Mouse (Mus musculus) common myeloid progenitor, adult 5-6 weeks (primary cell): ENCODE measurements around the gene Neb. TPM values are rescaled to one million over a fixed set of nuclear protein-coding genes. Genes with fewer than 3 reads are reported as not detected.

ENCODE experiments used
- ATAC-seq: replicated peaks from 2 replicates; pipeline ENCODE4 v1.8.0; 2016; ENCODE audit warnings: low read depth, mild to moderate bottlenecking, moderate TSS enrichment, inconsistent platforms; ENCODE audit not compliant: poor library complexity, severe bottlenecking
- total RNA-seq: library from RNA; stranded (forward); fragments of 200-1000, 187-1606 nt; gene quantifications from 2 replicates; pipeline ENCODE4 v1.2.3, GENCODE M21; 2017

Gene Neb
- total RNA-seq, 1 experiment from 2014 or later, result 0.32 TPM

DNA sequence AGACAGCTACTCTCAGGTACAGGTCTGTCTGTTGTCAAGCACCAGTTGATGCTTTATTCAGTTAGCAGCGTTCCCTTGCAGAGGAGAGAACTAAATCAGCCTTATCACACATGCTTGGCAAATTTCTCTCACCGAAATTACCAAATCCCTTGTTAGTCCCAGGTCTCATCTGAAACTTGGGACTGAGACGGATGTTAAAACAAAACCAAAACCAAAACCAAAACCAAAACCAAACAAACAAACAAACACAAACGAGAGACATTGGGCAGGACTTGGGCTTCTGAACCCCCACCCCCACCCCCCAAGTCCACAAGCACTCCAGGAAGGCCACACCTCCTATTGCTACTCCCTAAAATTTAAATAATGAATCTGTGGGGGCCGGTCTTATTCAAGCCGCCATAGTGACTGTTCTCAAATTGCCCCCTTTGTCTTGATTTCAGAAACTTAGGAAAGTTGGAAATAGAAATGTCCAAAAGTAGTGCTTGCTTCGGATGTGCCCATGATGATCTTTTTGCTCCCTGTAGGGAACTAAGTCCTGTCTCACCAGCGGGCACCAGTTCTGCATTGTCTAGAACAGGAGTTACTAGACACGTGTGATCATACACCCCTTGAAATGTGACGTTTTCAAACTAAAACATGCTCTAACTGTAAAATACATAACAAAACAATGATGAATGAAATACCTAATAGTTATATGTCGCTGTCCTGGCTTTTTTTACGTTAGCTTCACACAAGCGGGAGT is 397 bp downstream of the Neb start:
- ATAC-seq, result no peak

DNA sequence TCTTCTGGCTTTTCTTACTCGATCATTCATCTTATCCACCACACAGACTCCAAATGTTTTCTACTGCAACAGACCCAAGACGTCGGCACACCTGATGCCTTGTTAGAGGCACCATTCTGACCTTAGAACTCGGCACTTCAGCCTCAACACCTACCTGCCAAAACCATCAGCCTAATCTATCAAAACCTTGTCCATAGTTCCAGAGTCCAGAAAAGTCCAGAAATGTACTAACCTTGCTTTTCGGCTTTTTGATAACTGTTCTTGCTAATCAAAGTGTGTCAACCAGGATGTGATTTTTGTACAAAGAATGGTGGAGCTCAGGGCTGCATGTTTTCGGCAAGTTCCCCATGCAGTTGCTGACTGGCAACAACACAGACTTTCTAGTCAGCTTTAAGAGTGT is 3.6 kb downstream of the Neb start:
- ATAC-seq, result no peak

DNA sequence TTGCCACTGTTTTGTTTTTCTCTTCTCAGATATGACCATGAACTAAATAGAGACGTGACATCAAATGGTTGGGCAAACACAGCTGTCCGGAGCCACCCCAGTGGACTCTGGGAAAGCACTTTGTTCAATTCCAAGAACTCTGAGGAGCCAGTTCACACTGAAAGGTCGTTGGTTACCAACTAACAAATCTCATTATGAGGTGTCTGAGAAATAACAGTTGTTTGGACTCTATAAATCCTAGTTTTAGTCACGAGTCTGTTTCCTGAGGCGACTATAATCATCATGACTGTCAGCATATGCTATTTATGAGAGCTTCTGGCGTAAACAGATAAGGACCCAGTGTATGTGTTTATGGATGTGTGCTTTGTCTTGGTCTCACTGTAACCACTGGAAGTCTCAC is 5.8 kb downstream of the Neb start:
- no peak for ATAC-seq

DNA sequence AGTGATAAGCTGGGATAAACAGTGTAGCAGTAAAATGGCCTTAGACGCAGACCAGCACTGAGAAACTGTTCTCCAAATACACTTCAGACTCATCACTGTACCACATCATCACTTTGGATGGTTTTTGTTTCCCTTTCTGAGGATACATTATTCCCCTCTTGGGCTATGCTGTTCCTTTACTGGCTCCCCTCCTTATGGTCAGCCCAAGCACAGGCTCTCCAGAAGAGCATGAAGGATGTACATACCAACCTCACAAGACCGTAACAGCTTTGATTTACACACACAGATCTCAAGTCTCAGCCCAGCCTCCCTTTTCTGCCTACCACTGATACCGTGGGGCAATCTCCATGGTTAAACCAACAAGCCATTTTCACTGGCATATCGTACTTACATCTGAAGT is 6.2 kb downstream of the Neb start:
- ATAC-seq, result no peak

DNA sequence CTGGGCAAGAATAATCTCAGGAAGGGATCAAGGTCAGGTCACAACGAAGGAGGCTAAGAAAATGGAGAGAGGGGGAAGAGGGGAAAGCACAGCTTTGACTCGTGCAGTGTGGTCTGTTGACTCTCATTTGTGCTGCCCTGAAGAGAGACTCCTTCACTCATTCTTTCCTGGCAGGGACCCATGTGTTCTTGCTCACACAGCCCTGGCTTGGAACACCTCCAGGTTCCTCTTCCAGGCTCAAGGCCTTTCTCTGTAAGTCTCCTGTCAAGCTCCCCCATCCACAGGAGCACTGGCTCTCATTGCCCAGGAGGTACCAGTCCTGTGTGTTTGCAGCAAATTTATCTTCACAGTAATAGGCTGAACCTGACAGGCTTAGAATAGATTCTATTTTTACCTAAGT is 7.2 kb downstream of the Neb start:
- ATAC-seq, result no peak

DNA sequence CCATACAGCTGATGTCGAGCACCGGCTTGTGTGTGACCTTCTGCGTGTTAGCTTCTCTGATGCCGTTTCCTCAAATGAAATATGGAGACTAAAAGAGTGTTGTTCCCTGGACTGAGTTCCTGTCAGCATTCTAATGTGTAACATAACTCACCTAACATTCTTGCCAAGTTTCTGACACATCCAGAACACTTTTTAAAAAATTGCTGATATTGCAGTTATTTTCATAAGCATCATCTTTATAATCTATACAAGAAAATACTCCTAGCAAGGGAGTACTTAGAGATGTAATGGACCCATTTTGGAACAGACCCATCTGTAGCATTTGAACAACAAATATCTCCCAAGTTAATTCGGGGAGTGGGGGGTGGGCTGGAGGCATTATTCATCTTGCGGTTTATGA is 8.7 kb downstream of the Neb start:
- ATAC-seq, result no peak

DNA sequence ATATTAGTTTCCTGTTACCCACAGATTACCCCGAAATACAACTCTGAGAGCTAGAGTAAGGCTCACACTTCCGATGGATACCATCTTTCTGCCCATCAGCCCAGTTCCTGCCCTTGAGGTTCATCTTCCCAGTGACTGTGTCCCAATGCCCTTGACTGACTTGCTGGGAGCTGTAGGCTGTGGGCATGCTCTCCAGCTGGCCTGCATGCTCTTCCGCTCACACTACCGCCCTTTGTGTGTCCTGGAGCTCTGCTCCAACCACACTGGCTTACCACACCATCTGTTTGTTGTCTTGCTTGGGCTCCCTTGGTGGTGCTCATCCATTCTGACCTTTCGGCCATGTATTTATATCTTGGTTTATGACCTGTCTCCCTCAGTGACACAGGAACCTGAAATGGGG is 10.6 kb downstream of the Neb start:
- no peak for ATAC-seq

DNA sequence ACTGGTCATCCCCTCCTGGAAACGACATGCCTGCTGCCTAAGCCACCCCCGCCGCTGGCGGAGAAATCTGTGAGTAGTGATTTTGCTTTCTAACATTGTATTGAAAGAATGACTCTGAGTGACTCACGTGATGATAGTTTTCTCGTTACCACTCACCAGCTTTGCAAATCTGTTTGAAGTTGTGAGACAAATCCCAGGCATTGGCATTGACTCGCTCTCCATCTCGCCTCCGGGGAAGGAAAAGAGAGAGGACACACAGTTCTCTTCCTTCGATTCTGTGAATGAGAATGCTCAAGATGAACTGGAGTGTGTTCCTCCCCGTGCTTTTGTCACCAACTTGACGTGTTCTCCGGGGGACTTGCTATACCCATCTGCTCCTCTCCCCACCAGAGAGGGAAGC is 11.0 kb downstream of the Neb start:
- no peak for ATAC-seq

DNA sequence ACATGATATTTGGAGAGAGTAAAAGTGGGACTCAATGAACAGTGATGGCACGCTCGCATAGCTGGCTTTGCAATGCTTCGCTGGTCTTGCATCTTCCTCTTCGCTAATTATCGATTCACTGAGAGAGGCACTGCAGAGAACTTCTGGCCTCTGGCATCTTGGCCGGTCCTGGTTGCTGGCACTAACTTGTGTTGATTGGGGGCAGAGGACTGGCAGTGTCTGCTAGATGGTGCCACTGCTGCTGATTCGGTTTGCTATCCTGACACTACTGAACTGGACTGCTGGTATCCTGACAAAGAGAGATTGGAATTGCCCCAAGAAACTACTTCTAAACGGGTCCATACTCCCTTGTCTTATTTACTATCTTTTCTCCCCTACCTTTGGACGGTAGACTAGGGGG is 17.2 kb downstream of the Neb start:
- no peak for ATAC-seq

DNA sequence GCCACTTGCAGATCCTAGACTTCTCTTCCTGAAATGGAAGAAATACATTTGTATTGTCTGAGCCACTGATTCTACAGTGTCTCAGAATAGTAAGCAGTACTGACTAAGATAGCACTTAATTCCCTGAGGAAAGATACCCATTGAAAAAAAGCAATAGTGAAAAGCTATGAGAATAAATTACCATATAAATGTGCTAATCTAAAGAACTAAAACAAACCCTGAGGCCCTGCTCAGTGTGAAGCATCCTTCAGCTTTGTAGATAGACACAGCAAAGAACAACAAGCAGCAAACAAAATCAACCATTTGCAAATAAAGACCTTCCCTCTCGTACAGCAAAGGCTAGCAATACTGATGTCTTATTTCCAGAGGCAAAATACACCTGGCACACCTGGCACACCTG is 18.6 kb downstream of the Neb start:
- ATAC-seq, result no peak

DNA sequence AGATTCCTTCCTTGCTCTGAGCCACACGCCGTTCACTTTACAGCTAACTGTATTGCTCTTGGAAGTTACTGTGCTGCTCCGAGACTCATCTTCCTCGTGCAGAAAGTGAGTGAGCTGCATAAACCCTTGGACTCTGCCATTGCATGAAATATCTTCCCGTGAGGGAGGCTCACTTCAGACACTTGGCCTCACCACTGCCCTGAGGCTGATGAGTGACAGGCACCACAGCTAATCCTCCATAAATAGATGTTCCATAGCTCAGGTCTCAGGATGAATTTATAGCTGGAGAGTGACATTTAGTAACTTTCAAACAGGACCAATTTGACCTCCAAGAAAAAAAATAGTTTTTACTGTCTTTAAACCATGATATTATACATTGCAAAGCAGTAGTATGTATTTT is 20.1 kb downstream of the Neb start:
- no peak for ATAC-seq

DNA sequence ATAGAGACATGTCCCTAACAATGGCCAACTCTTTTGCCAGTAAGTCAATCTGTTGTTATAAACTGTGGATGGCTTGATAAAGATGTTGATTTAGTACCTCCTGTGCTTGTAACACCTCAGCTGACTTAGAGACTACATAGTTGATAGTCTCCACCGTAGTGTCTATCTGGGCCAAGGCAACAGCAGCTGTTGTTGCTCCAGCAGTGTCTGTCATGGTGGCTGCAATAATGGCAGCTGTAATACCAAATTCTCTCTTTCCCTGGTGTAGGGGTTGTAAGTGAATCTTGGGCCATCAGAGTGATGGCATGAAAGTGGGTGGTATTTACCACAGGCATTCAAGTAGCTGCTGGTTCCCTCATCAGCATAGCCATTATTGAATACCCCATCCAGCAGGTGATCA is 27.2 kb downstream of the Neb start:
- no peak for ATAC-seq

DNA sequence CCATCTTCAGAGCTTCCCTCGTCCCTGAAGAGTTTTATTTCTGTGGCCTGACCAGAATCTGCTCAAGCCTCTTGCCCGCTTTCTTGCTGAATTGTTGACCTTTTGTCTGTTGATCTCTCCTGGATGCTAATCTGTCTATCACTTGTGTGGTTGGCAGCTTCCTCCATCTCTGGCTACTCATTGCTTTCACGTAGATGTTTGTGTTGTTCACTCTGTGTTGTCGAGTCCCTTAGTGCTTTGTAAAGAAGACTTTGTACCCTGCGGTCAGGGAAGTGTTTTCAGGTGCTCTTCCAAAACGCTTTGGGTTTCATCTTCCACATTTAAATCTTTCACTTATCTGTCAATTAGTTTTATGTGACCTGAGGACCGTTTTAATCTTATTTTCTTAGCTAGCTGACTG is 37.3 kb downstream of the Neb start:
- no peak for ATAC-seq

DNA sequence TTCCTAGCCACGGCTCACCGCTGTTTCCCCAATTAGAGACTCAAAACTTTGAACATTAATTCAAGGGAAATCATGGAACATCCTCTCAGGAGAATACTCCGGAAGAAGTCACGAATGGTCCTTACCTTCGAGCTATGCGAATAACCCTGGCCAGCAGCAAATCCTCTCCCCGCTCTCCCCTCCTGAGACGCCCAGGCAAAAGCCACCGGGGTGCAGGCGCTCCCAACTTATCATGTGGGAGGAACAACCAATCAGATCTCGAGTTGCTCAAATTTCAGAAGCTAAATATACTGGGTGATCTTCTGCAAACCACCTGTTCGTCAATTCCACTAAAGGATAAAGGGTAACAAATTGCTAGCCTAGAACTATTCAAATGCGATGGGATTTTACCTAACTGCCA is 42.7 kb downstream of the Neb start:
- no peak for ATAC-seq

DNA sequence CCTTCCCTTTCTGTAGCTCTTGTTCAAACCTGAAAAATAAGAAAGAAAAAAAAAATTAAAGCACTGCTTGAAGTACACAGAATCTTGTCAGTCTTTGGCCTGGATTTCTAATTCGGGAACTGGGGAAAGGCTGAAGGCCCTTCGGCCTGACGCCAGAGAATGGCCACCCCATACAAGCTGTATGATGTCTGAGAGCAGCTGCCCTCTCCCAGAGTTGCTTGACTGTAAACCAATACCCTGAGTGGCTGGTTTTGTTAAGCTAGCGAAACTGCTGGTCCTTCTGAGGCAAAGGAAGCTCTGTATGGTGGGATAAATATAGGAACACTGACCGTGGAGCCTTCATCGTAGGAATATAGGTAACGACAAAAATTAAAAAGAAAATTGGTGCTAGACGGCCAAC is 43.2 kb downstream of the Neb start:
- no peak for ATAC-seq

DNA sequence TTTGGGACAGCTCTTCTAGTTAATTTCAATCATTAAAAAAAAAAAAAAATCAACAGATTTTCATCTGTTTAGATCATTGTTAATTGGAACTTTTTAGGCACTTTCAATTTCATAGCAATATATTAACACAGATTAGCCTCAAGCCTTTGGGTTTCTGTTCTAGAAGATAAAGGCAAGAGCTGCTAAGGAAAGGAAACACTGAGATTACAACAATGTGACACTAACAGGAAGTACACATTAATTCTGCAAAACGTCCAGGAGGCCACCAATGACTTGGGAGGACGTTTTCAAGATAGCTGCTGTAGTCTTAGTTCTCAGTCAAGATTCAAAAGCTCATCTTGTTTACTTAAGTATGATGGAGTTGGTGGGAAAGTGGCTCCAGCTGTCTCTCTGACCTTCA is 44.7 kb downstream of the Neb start:
- peak; percentile 93 for ATAC-seq

DNA sequence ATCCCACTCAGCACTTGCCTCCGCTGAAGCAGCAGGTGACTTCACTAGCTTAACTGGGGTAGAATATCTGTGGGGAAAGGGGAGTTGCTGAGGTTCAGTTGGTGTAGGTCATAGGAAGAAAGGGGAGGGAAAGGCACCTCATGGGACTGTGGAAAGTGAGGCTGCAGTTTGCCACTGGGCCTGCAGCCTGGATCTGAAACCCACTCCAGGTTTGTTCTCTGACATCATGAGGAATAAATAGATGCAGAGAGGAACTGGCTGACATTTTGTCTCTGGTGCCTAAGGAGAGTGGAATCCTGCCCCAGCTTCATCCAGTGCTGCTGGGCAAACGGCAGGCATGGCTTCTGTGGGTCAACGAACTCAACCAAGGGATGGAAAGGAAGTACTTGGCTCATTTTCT is 46.5 kb downstream of the Neb start:
- ATAC-seq, result no peak

DNA sequence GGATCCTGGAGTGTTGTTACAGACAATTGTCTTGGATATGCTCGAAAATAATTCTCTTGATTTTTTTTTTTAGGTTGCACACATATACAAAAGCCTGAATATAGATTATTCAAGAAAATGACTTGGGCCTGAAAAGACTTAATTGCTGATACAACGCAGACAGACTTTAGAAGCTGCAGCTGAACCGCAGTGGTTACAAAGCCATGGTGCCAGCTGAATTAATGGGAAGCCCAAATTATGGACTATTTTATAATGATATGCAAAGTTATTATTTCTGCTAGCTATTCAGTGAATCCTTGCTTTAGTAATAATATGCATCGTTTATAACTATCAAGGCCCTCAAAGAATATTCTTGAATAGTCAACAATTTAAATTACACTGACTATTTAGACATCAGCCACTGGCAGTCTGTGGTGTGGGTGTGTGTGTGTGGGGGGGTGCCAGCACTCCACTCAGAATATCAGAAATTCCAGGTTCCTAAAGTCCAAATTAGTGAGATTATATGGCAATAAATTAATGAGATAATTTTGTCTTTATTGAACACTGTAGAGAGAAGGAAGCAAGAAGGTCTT is 50.9 kb downstream of the Neb start:
- ATAC-seq, result no peak

DNA sequence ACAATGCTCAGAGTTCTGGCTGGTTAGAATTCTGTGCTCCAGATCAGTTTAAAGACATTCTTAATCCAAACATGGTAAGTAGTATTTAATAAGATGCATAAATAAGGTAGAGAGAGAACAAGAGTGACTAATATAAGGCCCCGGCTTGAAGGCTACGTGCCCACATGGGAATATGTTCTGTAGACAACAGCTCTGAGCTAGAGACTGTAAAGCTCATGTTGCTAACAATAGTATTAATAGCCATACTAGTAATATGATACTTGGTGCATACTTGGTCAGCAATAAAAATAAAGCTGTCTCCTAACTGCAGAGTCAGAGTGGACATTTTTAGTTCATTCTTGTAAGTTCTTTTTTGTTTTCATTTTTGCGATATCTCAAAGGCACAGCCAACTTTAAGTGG is 56.4 kb downstream of the Neb start:
- no peak for ATAC-seq

DNA sequence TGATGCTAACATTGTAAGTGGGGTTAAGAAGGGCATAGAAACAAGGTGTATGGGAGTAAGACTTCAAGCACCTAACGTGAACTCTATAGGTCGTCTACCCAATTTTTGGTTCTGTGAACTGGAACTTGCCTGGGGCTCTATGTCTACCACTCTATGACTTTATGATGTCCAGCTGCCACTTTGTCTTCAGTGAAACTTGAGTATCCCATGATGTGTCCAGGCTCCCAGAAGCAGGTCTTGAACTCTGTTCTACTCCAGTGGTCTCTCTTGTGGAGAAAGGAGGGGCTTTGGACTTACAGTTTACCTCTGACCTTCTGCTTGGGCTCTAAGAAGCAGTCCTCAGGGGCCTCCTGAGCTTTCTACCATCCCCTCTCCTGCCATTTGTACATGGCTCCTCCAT is 58.1 kb downstream of the Neb start:
- no peak for ATAC-seq

DNA sequence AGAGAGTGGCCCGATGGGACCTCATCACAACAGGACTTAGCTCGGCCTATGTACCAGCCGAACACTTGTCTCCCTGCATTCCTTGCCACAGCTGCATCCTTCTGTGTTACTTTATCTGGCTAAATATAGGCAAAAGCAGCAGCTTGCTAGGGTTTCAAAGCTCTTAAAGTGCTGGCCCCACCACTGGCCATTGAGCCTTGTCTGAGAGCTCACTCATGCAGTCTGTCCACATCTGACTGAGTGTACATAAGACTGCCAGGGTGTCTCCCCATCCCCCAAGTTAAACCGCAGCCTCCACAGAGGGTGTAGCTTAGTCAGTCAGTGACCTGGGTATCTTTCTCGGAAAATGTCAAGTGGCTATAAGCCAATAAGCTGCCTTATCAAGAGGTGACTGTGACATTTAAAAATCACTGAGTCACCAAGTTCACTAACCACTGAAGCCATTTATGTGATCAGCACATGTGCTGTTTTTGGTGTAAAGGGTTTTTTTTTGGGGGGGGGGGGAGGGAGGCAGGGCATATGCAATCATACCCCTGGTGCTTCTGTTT is 59.2 kb downstream of the Neb start:
- peak; percentile 75 for ATAC-seq

DNA sequence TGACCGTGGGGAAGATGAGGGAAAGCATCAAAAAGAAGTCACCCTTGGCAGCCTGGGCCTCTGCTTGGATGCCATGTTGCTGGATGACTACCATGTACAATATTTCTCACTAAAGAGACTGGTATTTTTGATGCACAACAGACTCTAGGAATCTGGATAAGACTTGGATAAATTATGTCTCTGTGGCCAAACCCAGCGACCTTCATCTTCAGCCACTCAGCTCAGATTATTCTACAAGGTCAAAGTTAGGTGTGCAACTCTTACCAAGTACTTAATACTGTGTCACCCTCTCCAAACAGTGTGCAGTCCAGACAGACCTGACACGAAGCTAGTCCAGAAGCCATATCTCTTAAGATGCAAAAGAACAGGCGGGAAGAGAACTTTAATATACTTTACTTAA is 60.8 kb downstream of the Neb start:
- no peak for ATAC-seq
